Mouse (Mus musculus): Measurements from ENCODE around the gene Mark2. TPM values are rescaled to one million over a fixed set of nuclear protein-coding genes. Genes with fewer than 3 reads are reported as not detected.
A peak's percentile ranks its signal among the peaks of the same experiment; 100 is the strongest.

The Mark2 gene
- polyA plus RNA-seq, 1 experiment, result 66.7 TPM

- Histone ChIP-seq H3K4me1 (ENCODE audit: control insufficient read depth, insufficient read depth, low read length) (no peaks in the 10 kb centered on the region), H3K27ac (ENCODE audit: control insufficient read depth, insufficient read depth, low read depth, low read length, poor library complexity) (peak overlapping the region; percentile 85), H3K4me3 (replicated peaks; ENCODE audit: control insufficient read depth, low read depth, low read length) (peak overlapping the region; percentile 81)
- 1% methylated on average over 13 of the region's 13 CpGs for WGBS
- TF ChIP-seq POLR2A (IDR thresholded peaks at IDR 0.05; ENCODE audit: borderline replicate concordance, control insufficient read depth, low read depth, low read length), result no peak
- TF ChIP-seq CTCF (IDR thresholded peaks at IDR 0.05; ENCODE audit: control insufficient read depth, insufficient read depth, low read length), result no peak
Observed at GRCm38 (mm10) chr19:7240291-7240690, 101.4 kb downstream of the Mark2 start.

- TF ChIP-seq CTCF (IDR thresholded peaks at IDR 0.05; ENCODE audit: control insufficient read depth, insufficient read depth, low read length), result no peak
- no peak for TF ChIP-seq POLR2A (IDR thresholded peaks at IDR 0.05; ENCODE audit: borderline replicate concordance, control insufficient read depth, low read depth, low read length)
- Histone ChIP-seq H3K4me3 (replicated peaks; ENCODE audit: control insufficient read depth, low read depth, low read length) (peak overlapping the region; percentile 81), H3K27ac (ENCODE audit: control insufficient read depth, insufficient read depth, low read depth, low read length, poor library complexity) (no peak overlapping the region), H3K4me1 (ENCODE audit: control insufficient read depth, insufficient read depth, low read length) (no peaks in the 10 kb centered on the region; the same call in 1 of the 2 replicates)
- 86% methylated on average over 3 of the region's 3 CpGs for WGBS
Observed at GRCm38 (mm10) chr19:7239574-7239973, 102.1 kb downstream of the Mark2 start.

GRCm38 (mm10) chr19:7236742-7237141, 104.9 kb downstream of the Mark2 start:
- WGBS, result 85% methylated on average over 4 of the region's 4 CpGs
- no peaks in the 10 kb centered on the region; the same call in 1 of the 2 replicates for H3K4me1 ChIP-seq (ENCODE audit: control insufficient read depth, insufficient read depth, low read length)
- TF ChIP-seq POLR2A (IDR thresholded peaks at IDR 0.05; ENCODE audit: borderline replicate concordance, control insufficient read depth, low read depth, low read length), result no peak
- TF ChIP-seq CTCF (IDR thresholded peaks at IDR 0.05; ENCODE audit: control insufficient read depth, insufficient read depth, low read length), result no peak
- H3K4me3 ChIP-seq (replicated peaks; ENCODE audit: control insufficient read depth, low read depth, low read length), result no peak overlapping the region
- no peak overlapping the region for H3K27ac ChIP-seq (ENCODE audit: control insufficient read depth, insufficient read depth, low read depth, low read length, poor library complexity)

- Histone ChIP-seq H3K4me3 (replicated peaks; ENCODE audit: control insufficient read depth, low read depth, low read length) (no peak overlapping the region), H3K27ac (ENCODE audit: control insufficient read depth, insufficient read depth, low read depth, low read length, poor library complexity) (no peak overlapping the region), H3K4me1 (ENCODE audit: control insufficient read depth, insufficient read depth, low read length) (no peaks in the 10 kb centered on the region; the same call in 1 of the 2 replicates)
- TF ChIP-seq POLR2A (IDR thresholded peaks at IDR 0.05; ENCODE audit: borderline replicate concordance, control insufficient read depth, low read depth, low read length) (no peak), CTCF (IDR thresholded peaks at IDR 0.05; ENCODE audit: control insufficient read depth, insufficient read depth, low read length) (no peak)
- 89% methylated on average over 2 of the region's 2 CpGs for WGBS
Observed at GRCm38 (mm10) chr19:7236011-7236410, 105.6 kb downstream of the Mark2 start.

- no peak overlapping the region for H3K4me3 ChIP-seq (replicated peaks; ENCODE audit: control insufficient read depth, low read depth, low read length)
- H3K4me1 ChIP-seq (ENCODE audit: control insufficient read depth, insufficient read depth, low read length), result no peaks in the 10 kb centered on the region; the same call in 1 of the 2 replicates
- 91% methylated on average over 9 of the region's 9 CpGs for WGBS
- H3K27ac ChIP-seq (ENCODE audit: control insufficient read depth, insufficient read depth, low read depth, low read length, poor library complexity), result no peak overlapping the region
- no peak for TF ChIP-seq POLR2A (IDR thresholded peaks at IDR 0.05; ENCODE audit: borderline replicate concordance, control insufficient read depth, low read depth, low read length)
- no peak for TF ChIP-seq CTCF (IDR thresholded peaks at IDR 0.05; ENCODE audit: control insufficient read depth, insufficient read depth, low read length)
Observed at GRCm38 (mm10) chr19:7235461-7235860, 106.2 kb downstream of the Mark2 start.

- no peak overlapping the region for H3K4me3 ChIP-seq (replicated peaks; ENCODE audit: control insufficient read depth, low read depth, low read length)
- no peaks in the 10 kb centered on the region; the same call in 1 of the 2 replicates for H3K4me1 ChIP-seq (ENCODE audit: control insufficient read depth, insufficient read depth, low read length)
- TF ChIP-seq POLR2A (IDR thresholded peaks at IDR 0.05; ENCODE audit: borderline replicate concordance, control insufficient read depth, low read depth, low read length) (no peak), CTCF (IDR thresholded peaks at IDR 0.05; ENCODE audit: control insufficient read depth, insufficient read depth, low read length) (peak; percentile 78)
- H3K27ac ChIP-seq (ENCODE audit: control insufficient read depth, insufficient read depth, low read depth, low read length, poor library complexity), result no peak overlapping the region
- WGBS, result 33% methylated on average over 8 of the region's 8 CpGs
Observed at GRCm38 (mm10) chr19:7234537-7235221, 107.0 kb downstream of the Mark2 start.

GRCm38 (mm10) chr19:7226511-7226914, 115.1 kb downstream of the Mark2 start:
- Histone ChIP-seq H3K4me3 (replicated peaks; ENCODE audit: control insufficient read depth, low read depth, low read length) (peak overlapping the region; percentile 8), H3K4me1 (ENCODE audit: control insufficient read depth, insufficient read depth, low read length) (peaks cover 6% of the 10 kb centered on the region), H3K27ac (ENCODE audit: control insufficient read depth, insufficient read depth, low read depth, low read length, poor library complexity) (peak overlapping the region; percentile 85)
- 25% methylated on average over 6 of the region's 6 CpGs for WGBS
- no peak for TF ChIP-seq CTCF (IDR thresholded peaks at IDR 0.05; ENCODE audit: control insufficient read depth, insufficient read depth, low read length)
- TF ChIP-seq POLR2A (IDR thresholded peaks at IDR 0.05; ENCODE audit: borderline replicate concordance, control insufficient read depth, low read depth, low read length), result no peak

Other genes starting within 250 kb of the Mark2 start
- not detected in 2 replicates for gene Flrt1, start 236.1 kb downstream of the Mark2 start, polyA plus RNA-seq (2011; ENCODE audit: insufficient read depth, insufficient read length, low replicate concordance, missing spikeins)
- gene Otub1, start 135.5 kb downstream of the Mark2 start, polyA plus RNA-seq (2011; ENCODE audit: insufficient read depth, insufficient read length, low replicate concordance, missing spikeins), result 24.0 and 45.5 TPM in 2 replicates
- gene Cox8a, start 124.2 kb downstream of the Mark2 start, polyA plus RNA-seq (2011; ENCODE audit: insufficient read depth, insufficient read length, low replicate concordance, missing spikeins), result 369 and 431 TPM in 2 replicates
- 16.3 and 17.7 TPM in 2 replicates for gene Naa40, start 100.7 kb downstream of the Mark2 start, polyA plus RNA-seq (2011; ENCODE audit: insufficient read depth, insufficient read length, low replicate concordance, missing spikeins)
- 4.4 and 19.6 TPM in 2 replicates for gene Rcor2, start 74.5 kb downstream of the Mark2 start, polyA plus RNA-seq (2011; ENCODE audit: insufficient read depth, insufficient read length, low replicate concordance, missing spikeins)
- gene Spindoc, start 41.1 kb upstream of the Mark2 start, polyA plus RNA-seq (2011; ENCODE audit: insufficient read depth, insufficient read length, low replicate concordance, missing spikeins), result 13.6 and 35.3 TPM in 2 replicates
- gene 2700081O15Rik, start 75.8 kb upstream of the Mark2 start, polyA plus RNA-seq (2011; ENCODE audit: insufficient read depth, insufficient read length, low replicate concordance, missing spikeins), result 8.5 and 12.2 TPM in 2 replicates
- gene Rtn3, start 141.4 kb upstream of the Mark2 start, polyA plus RNA-seq (2011; ENCODE audit: insufficient read depth, insufficient read length, low replicate concordance, missing spikeins), result 53.1 and 78.4 TPM in 2 replicates
- 15.1 and 16.3 TPM in 2 replicates for gene Atl3, start 152.2 kb upstream of the Mark2 start, polyA plus RNA-seq (2011; ENCODE audit: insufficient read depth, insufficient read length, low replicate concordance, missing spikeins)
- gene Pla2g16, start 215.6 kb upstream of the Mark2 start, polyA plus RNA-seq (2011; ENCODE audit: insufficient read depth, insufficient read length, low replicate concordance, missing spikeins), result 23.4 and 49.5 TPM in 2 replicates